Mouse (Mus musculus): Measurements from ENCODE around the gene Elovl6.

Elovl6 gene

GRCm38 (mm10) chr3:129686196-129686595 lies 154.0 kb downstream of the Elovl6 start:
- in situ Hi-C loops (cut with MboI; ENCODE audit: low sequenced_read_pairs) = no loop called here

GRCm38 (mm10) chr3:129686698-129687333 lies 154.7 kb downstream of the Elovl6 start:
- in situ Hi-C loops (cut with MboI; ENCODE audit: low sequenced_read_pairs) = no loop called here

- in situ Hi-C loops (cut with MboI; ENCODE audit: low sequenced_read_pairs) = no loop called here
Measured at GRCm38 (mm10) chr3:129687429-129687828, 155.3 kb downstream of the Elovl6 start.

All from CH12F3 (cell line).